Mouse (Mus musculus): Measurements from ENCODE around the gene Col11a2.
A peak's percentile ranks its signal among the peaks of the same experiment; 100 is the strongest.
"Not testable (repeated sequence)": the region's sequence is repeated elsewhere in the genome, so short reads cannot be mapped to it uniquely, and the experiment has no call there.

The Col11a2 gene

DNA sequence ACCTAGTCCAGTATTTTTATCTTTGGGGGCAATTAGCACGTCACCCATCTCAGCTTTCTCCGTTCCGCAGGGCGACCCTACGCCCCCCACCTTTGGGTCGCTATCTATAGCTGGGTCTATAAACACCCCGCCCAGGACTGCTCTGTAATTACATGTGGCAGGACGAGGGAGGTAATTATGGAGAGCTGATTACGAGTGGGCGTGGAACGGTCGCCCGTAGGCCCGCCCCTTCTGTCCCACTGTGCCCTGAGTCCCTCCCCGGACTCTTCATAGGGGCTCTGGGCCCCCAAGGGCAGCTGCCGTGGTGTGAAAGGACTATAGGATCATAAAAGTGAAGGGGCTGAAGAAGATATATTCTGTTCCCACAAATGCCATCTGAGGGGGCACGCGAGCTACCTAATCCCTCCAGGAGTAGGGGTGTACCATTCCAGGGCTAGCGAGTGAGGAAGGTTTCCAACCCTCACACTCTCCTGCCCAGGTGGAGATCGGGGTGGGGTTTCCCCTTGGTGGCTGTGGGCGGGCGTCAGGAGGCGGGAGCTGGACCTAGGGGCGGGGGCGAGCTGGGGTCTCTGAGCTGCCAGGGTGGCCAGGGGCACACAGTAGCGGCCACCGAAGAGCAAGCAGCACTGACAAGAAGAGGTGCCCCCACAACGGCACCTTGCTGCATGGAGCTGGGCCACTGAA lies at the start of gene Col11a2:
Gene Col11a2, plus strand, starts transcription at position 560 of the 684 bp plus-strand sequence.
- no peak for DNase-seq (ENCODE audit: low spot score)

- no peak for DNase-seq (ENCODE audit: low spot score)
Measured at GRCm38 (mm10) chr17:33991788-33992664, 47.2 kb upstream of the Col11a2 start.

- DNase-seq (ENCODE audit: low spot score): no peak
Measured at GRCm38 (mm10) chr17:33994959-33995358, 44.3 kb upstream of the Col11a2 start.

GRCm38 (mm10) chr17:33995651-33996050 lies 43.6 kb upstream of the Col11a2 start:
- no peak for DNase-seq (ENCODE audit: low spot score)

- DNase-seq (ENCODE audit: low spot score): not testable (repeated sequence)
Measured at GRCm38 (mm10) chr17:33997025-33997424, 42.2 kb upstream of the Col11a2 start.

DNA sequence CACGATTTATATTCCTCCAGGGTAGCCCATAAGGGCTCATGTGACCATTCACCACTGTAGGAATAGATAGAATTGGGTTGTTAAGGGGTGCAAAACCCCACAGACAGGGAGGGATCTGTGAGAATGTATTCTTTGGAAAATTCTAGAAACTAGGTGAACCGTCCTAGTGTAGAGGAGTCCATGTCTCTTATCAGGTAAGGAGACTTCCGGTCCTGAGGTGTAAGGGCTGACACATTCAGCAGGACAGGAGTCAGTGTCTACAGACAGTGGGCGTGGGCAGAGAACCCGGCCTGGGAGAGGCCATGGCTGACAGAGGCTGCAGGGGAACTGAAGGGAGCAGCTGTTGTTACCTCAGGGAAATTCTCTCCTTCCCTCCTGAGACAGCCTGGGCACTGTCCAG lies 40.5 kb upstream of the Col11a2 start:
- DNase-seq (ENCODE audit: low spot score): not testable (repeated sequence)

- no peak for DNase-seq (ENCODE audit: low spot score)
Measured at GRCm38 (mm10) chr17:33999341-34000149, 39.7 kb upstream of the Col11a2 start.

- DNase-seq (ENCODE audit: low spot score): peak; percentile 73
Measured at GRCm38 (mm10) chr17:34000150-34000537, 39.1 kb upstream of the Col11a2 start, which contains the start of gene H2-K1. TSS of gene H2-K1 (minus strand) at chr17:34000347.

DNA sequence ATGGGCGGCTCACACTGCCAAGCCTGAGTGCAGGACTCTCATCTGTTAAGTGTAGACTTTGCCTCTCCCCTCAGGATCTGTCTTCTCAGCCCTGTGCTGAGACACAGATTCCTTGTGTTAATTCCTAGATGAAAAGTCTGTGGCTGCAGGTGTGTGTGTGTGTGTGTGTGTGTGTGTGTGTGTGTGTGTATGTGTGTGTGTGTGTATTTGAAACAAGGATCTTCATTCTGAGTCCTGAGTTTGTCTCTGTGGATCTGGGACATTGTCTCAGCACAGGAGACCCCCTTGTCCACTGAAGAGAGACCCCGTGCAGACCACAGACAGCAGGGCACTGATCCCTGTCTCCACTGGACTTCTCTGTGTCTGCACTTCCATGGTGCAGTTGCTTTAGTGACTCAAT lies 38.4 kb upstream of the Col11a2 start:
- not testable (repeated sequence) for DNase-seq (ENCODE audit: low spot score)

- DNase-seq (ENCODE audit: low spot score): no peak
Measured at GRCm38 (mm10) chr17:34003426-34003825, 35.8 kb upstream of the Col11a2 start.

DNA sequence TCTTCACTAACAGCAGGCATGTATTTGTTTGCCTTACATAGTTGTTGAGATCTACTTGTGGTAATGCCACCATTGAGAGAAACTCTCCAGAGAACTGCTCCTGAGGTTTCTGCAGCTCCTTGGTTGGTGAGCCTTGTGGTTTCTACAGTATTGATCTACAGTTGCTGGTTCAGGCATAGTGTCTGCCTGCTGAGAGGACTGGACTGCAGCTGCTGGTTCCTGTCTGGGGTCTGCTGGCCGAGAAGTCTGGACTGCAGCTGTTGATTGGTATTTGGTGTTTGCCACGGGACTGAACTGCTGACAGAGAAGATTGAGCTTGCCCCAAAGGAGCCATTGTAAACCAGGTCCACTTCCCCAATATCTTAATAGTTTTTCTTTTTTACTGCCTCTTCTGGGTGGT lies 32.7 kb upstream of the Col11a2 start:
- no peak for DNase-seq (ENCODE audit: low spot score)

DNA sequence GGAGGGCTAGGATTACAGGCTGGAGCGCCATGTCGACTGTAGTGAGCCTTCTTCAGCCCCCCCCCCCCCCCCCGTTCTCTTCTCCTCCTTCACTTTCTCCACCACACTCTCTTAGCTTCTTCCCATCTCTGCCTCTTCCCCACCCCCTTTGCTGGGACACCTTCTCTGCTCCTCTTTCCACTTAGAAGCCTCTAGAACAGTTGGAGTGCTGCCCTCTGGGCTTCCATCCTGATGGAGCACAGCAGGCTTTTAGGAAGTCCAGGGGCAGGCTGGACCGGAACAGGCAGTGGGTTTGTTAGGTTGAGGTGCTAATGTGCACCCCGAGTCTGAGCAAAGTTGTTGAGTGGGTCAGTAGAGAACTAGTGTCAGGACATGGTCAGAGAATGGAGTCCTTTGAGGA lies 29.1 kb upstream of the Col11a2 start:
- no peak for DNase-seq (ENCODE audit: low spot score)

- no peak for DNase-seq (ENCODE audit: low spot score)
Measured at GRCm38 (mm10) chr17:34013436-34013835, 25.8 kb upstream of the Col11a2 start.

- no peak for DNase-seq (ENCODE audit: low spot score)
Measured at GRCm38 (mm10) chr17:34021539-34022413, 17.5 kb upstream of the Col11a2 start.

DNA sequence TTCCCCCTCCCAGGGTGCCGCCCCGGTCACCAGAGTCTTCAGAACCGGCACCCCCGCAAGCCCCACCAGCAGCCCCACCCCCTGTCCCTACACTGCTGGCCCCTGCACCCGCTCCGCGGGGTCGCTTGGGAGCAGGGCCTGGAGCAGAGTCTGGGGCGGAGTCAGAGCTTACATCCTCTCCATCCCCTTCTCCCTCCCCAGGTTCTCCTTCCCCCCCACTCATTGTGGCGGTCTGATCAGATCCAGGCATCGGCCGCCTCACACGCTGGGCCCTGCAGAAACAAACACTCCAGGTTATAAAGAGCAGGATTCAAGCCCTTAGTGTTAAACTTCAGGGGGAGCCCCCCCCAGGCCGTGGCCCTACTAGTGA lies 16.8 kb upstream of the Col11a2 start:
- DNase-seq (ENCODE audit: low spot score): no peak

- DNase-seq (ENCODE audit: low spot score): no peak
Measured at GRCm38 (mm10) chr17:34022987-34023386, 16.2 kb upstream of the Col11a2 start.

DNA sequence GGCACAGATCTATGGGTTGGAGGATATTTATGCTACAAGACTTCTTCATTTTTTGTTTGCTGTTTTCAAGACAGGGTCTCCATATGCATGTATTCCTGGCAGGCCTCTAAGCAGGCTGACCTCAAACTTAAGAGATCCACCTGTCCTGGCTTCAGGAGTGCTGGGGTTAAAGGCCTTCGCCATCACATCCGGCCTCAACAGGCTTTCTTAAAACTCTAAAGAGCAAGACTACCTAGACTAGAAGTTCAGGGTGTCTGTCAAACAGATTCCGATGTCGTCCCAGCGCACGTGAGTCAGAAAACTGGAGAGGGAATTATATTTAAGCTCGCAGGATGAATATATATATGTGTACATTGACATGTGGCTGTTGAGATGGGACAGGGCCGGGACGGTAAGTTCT lies 15.6 kb upstream of the Col11a2 start:
- DNase-seq (ENCODE audit: low spot score): no peak

- DNase-seq (ENCODE audit: low spot score): peak; percentile 83
Measured at GRCm38 (mm10) chr17:34024317-34024821, 14.9 kb upstream of the Col11a2 start, which contains the start of gene Ring1. TSS of gene Ring1 (minus strand) at chr17:34024680.

DNA sequence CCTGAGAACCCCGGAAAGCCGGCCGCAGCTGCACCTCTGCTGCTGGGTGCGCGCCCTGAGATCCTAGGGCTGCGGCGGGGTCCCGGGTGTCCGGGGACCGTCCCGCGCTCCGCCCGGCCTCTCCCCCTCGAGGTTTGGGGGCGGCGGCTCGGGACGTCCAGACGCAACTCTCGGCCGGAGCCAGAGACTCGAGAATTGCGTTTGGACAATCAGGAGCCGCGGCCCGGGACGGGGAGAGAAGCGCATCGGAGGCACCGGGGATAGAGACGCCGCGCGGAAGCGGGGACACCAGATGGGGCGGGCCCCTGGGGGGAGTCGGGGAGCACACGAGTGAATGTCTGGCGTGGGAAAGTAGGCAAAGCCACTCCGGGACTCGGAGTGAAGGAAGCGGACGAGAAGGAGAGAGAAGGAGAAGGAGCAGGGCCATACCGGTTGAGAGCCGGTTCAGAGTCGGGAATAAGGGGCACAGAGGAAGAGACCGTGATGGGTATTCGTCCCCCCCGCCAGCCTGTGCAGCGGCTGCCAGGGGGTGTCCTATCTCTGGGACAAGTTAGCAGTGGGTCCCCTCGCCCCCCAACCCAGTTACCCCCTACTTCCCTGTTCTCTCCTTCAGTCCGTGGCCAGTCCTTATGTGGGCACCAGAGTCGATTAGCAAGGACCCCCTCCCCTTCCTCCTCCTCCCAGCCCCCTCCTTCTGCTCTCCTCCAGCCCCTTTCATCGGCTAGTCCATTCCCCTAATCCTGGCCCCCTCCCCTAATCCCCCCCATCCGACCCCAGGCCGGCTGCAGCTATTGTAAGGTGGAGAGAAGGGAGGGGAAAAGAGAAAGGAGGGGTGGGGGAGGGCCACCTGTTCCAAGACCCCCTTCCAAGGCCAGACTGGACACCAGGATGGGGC lies 14.1 kb upstream of the Col11a2 start:
- no peak for DNase-seq (ENCODE audit: low spot score)

DNA sequence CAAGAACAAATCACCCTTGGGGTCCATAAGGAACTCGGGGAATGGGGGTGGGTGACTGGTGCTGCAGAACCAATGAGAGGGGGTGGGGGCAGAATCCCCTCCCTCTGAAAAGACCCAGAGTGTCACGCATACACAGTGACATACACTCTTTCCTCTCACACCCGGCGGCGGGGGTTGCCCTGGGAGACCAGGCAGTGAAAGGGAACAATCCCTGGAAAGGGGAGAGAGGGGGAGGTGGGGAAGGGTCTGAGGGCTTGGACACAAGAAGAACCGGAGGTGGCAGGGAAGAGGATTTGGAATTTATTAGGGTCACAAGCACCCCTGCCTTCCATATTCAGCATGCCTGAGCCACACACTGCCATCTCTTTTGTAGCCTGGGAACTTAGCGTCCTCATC lies 13.5 kb upstream of the Col11a2 start:
- no peak for DNase-seq (ENCODE audit: low spot score)

All from ovary, postnatal 10 days (tissue).